Mouse (Mus musculus) heart, embryonic 13.5 days (tissue): ENCODE measurements around the gene Itga9. TPM values are rescaled to one million over a fixed set of nuclear protein-coding genes. Genes with fewer than 3 reads are reported as not detected.
A peak's percentile ranks its signal among the peaks of the same experiment; 100 is the strongest.

Experiments
- ATAC-seq: fragments of 200-750 bp; cut with Nextera tagmentation; 2 replicates; pipeline ENCODE4 v1.8.0; 2017; ENCODE audit warnings: moderate TSS enrichment; ENCODE audit not compliant: insufficient number of reproducible peaks, low FRiP score, low TSS enrichment; ENCODE audit errors: extremely low read depth
- H3K27ac ChIP-seq: fragments of 300-500 bp; sonication (generic); replicated peaks from 2 replicates; pipeline ENCODE4 v1.5.1; 2015; ENCODE audit warnings: moderate library complexity, mild to moderate bottlenecking, inconsistent platforms
- H3K27me3 ChIP-seq: fragments of 300-500 bp; sonication (generic); replicated peaks from 2 replicates; pipeline ENCODE4 v1.6.1; 2015; ENCODE audit warnings: mild to moderate bottlenecking, inconsistent platforms
- H3K36me3 ChIP-seq: fragments of 300-500 bp; sonication (generic); 2 replicates; pipeline ENCODE4 v1.6.1; 2015; ENCODE audit warnings: mild to moderate bottlenecking, inconsistent platforms
- H3K4me1 ChIP-seq: fragments of 300-500 bp; sonication (generic); 2 replicates; pipeline ENCODE4 v1.6.1; 2015; ENCODE audit warnings: inconsistent platforms
- H3K4me2 ChIP-seq: fragments of 300-500 bp; sonication (generic); 2 replicates; pipeline ENCODE4 v1.6.1; 2015; ENCODE audit warnings: inconsistent platforms, mild to moderate bottlenecking, moderate library complexity
- H3K4me3 ChIP-seq: fragments of 300-500 bp; sonication (generic); 2 replicates; pipeline ENCODE4 v1.5.1; 2015; ENCODE audit warnings: moderate library complexity, mild to moderate bottlenecking, inconsistent platforms
- H3K9ac ChIP-seq: fragments of 300-500 bp; sonication (generic); 2 replicates; pipeline ENCODE4 v1.6.1; 2015; ENCODE audit warnings: inconsistent platforms, mild to moderate bottlenecking, moderate library complexity
- H3K9me3 ChIP-seq: fragments of 300-500 bp; sonication (generic); 2 replicates; pipeline ENCODE4 v1.6.1; 2016; ENCODE audit warnings: inconsistent platforms
- WGBS: fragments of 180-500 bp; shearing (Covaris S2); methylation state at CpG from one replicate; pipeline ENCODE4 v1.1.7; 2015; ENCODE audit warnings: mixed read lengths; 5-methylcytosine and 5-hydroxymethylcytosine counted together
- polyA plus RNA-seq: library from polyadenylated mRNA; unstranded; fragments of >200 nt; fragmentation: Nextera tagmentation; extraction: Ambion mirVana; gene quantifications from 2 replicates; pipeline ENCODE4 v1.2.1, GENCODE M21; 2015

The Itga9 gene
- polyA plus RNA-seq, 1 experiment from 2014 or later = 6.5 TPM

- peak overlapping the region; percentile 86 for H3K4me2 ChIP-seq
- H3K4me1 ChIP-seq = peaks cover 72% of the 10 kb centered on the region
- H3K27ac ChIP-seq = peak overlapping the region; percentile 70; the same call in 1 of the 2 replicates
- peaks cover 40% of the 10 kb centered on the region for H3K27me3 ChIP-seq
- H3K4me3 ChIP-seq = peak overlapping the region; percentile 82
- no peaks in the 10 kb centered on the region for H3K9me3 ChIP-seq
- H3K9ac ChIP-seq = peak overlapping the region; percentile 94
- WGBS = 48% methylated on average over 16 of the region's 16 CpGs
- no peaks in the 10 kb centered on the region for H3K36me3 ChIP-seq
- ATAC-seq = no peak
These were observed 1.4 kb downstream of the Itga9 start for GRCm38 (mm10) chr9:118607701-118608401.

GRCm38 (mm10) chr9:118608556-118608955 lies 2.1 kb downstream of the Itga9 start:
- no peaks in the 10 kb centered on the region for H3K36me3 ChIP-seq
- 42% methylated on average over 4 of the region's 4 CpGs for WGBS
- no peak for ATAC-seq
- peaks cover 33% of the 10 kb centered on the region for H3K27me3 ChIP-seq
- H3K9me3 ChIP-seq = no peaks in the 10 kb centered on the region
- peak overlapping the region; percentile 82 for H3K4me3 ChIP-seq
- peak overlapping the region; percentile 66; the same call in 1 of the 2 replicates for H3K9ac ChIP-seq
- H3K4me1 ChIP-seq = peaks cover 72% of the 10 kb centered on the region
- peak overlapping the region; percentile 86 for H3K4me2 ChIP-seq
- no peak overlapping the region; the same call in 1 of the 2 replicates for H3K27ac ChIP-seq

DNA sequence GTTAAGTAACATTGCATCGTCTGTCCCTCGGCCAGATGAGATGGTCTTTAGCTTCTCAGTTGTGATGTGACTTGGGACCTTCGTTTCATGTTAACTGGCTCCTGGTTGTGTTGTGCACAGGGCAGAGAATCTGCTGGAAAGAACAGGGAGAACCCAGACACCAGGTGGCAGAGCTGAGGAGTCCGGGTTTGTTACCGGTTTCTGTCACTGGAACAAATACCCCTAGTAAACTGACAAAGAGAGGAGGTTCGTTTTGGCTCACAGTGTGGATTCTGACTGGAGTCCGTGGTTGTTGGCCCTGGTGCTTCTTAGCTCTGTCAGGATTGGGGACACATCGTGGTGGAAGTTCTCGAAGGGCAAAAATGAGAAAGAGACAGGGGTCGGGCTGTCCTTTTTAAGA lies 3.6 kb downstream of the Itga9 start:
- no peak for ATAC-seq
- Histone ChIP-seq H3K4me3 (no peak overlapping the region), H3K27ac (peak overlapping the region; percentile 36; the same call in 1 of the 2 replicates), H3K27me3 (peaks cover 22% of the 10 kb centered on the region), H3K4me1 (peaks cover 72% of the 10 kb centered on the region), H3K4me2 (peak overlapping the region; percentile 57), H3K36me3 (no peaks in the 10 kb centered on the region), H3K9me3 (no peaks in the 10 kb centered on the region), H3K9ac (no peak overlapping the region)
- WGBS = 52% methylated on average over 10 of the region's 10 CpGs

- H3K9ac ChIP-seq = peak overlapping the region; percentile 47; the same call in 1 of the 2 replicates
- peaks cover 61% of the 10 kb centered on the region for H3K4me1 ChIP-seq
- no peaks in the 10 kb centered on the region for H3K9me3 ChIP-seq
- H3K36me3 ChIP-seq = no peaks in the 10 kb centered on the region
- 27% methylated on average over 14 of the region's 14 CpGs for WGBS
- peak overlapping the region; percentile 25 for H3K4me3 ChIP-seq
- H3K27me3 ChIP-seq = peaks cover 19% of the 10 kb centered on the region
- peak overlapping the region; percentile 57 for H3K4me2 ChIP-seq
- peak overlapping the region; percentile 36 for H3K27ac ChIP-seq
- ATAC-seq = no peak
These were observed 4.6 kb downstream of the Itga9 start for GRCm38 (mm10) chr9:118611111-118611541.

DNA sequence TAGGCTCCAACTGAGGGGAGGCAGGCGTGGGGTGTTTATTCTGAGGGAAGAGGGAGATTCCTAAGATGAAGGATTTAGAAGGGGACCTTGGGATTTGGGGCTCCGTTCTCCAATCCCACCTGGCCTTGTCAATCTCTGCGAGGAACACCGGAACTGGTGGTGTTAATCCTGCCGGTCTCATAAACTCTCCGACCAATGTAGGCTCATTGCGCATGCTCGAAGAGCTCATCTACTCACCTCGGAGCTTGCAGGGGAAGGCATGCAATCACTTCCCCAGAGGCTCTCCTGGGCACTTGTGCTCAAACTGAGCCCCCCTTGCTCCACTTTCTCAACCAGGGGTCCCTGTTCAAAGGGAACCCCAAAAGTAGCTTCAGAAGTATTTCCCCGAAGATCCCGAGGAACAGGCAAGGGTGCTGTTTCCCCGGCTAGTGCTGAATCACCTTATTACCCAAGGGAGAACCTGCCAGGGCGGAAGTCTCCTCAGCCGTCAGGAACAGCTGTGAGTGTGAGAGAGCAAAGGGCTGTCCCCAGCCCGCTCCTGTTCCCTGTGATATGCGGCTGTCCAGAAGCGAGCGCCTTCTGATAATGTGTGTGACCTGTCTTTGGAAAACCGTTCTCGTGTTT lies 5.6 kb downstream of the Itga9 start:
- WGBS = 34% methylated on average over 20 of the region's 20 CpGs
- Histone ChIP-seq H3K4me2 (peak overlapping the region; percentile 57), H3K27me3 (peaks cover 19% of the 10 kb centered on the region), H3K27ac (no peak overlapping the region), H3K4me1 (peaks cover 59% of the 10 kb centered on the region), H3K9me3 (no peaks in the 10 kb centered on the region), H3K36me3 (no peaks in the 10 kb centered on the region), H3K4me3 (peak overlapping the region; percentile 14), H3K9ac (peak overlapping the region; percentile 47; the same call in 1 of the 2 replicates)
- ATAC-seq = no peak

GRCm38 (mm10) chr9:118617237-118617636 lies 10.7 kb downstream of the Itga9 start:
- no peak overlapping the region for H3K9ac ChIP-seq
- 74% methylated on average over 5 of the region's 5 CpGs for WGBS
- no peak overlapping the region for H3K4me2 ChIP-seq
- no peak overlapping the region for H3K27ac ChIP-seq
- H3K4me3 ChIP-seq = no peak overlapping the region
- H3K27me3 ChIP-seq = peaks cover 10% of the 10 kb centered on the region; the same call in 1 of the 2 replicates
- no peak for ATAC-seq
- no peaks in the 10 kb centered on the region for H3K9me3 ChIP-seq
- peaks cover 22% of the 10 kb centered on the region for H3K4me1 ChIP-seq
- no peaks in the 10 kb centered on the region for H3K36me3 ChIP-seq

- Histone ChIP-seq H3K36me3 (no peaks in the 10 kb centered on the region), H3K4me1 (peaks cover 19% of the 10 kb centered on the region), H3K9me3 (no peaks in the 10 kb centered on the region), H3K4me3 (no peak overlapping the region), H3K4me2 (no peak overlapping the region), H3K27me3 (peaks cover 10% of the 10 kb centered on the region; the same call in 1 of the 2 replicates), H3K9ac (no peak overlapping the region), H3K27ac (no peak overlapping the region)
- WGBS = 65% methylated on average over 3 of the region's 3 CpGs
- ATAC-seq = no peak
These were observed 12.3 kb downstream of the Itga9 start for GRCm38 (mm10) chr9:118618732-118619250.

- H3K36me3 ChIP-seq = no peaks in the 10 kb centered on the region
- no peak overlapping the region for H3K27ac ChIP-seq
- H3K9ac ChIP-seq = no peak overlapping the region
- H3K4me3 ChIP-seq = no peak overlapping the region
- H3K4me1 ChIP-seq = peaks cover 24% of the 10 kb centered on the region
- WGBS = 53% methylated on average over 4 of the region's 4 CpGs
- no peak overlapping the region for H3K4me2 ChIP-seq
- H3K9me3 ChIP-seq = no peaks in the 10 kb centered on the region
- peaks cover 7% of the 10 kb centered on the region; the same call in 1 of the 2 replicates for H3K27me3 ChIP-seq
- ATAC-seq = no peak
These were observed 14.3 kb downstream of the Itga9 start for GRCm38 (mm10) chr9:118620807-118621206.

DNA sequence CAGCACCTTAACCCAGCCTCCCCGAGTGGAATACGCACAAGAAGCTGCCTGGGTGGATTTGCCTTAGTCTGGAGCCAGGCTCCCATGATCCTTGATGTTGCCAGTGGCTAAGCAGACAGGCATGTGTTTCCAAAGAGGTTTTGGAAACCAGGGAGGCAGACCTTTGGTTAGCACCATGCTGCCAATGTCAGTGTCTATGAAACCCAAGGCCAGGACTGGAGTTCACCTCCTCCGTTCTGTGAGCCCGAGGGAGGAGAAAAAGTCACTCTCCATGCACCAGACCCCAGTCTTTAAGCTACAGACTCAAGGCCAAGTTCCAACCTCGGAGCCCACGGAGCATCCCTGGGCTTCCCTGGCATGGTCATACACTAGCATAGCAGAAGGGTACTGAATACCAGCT lies 15.2 kb downstream of the Itga9 start:
- no peak overlapping the region for H3K27ac ChIP-seq
- no peak overlapping the region for H3K4me2 ChIP-seq
- H3K9ac ChIP-seq = no peak overlapping the region
- ATAC-seq = no peak
- H3K9me3 ChIP-seq = no peaks in the 10 kb centered on the region
- H3K27me3 ChIP-seq = peaks cover 7% of the 10 kb centered on the region; the same call in 1 of the 2 replicates
- 0 out of 2 replicates have a peak, but pooled peaks cover 4% of the 10 kb centered on the region for H3K36me3 ChIP-seq
- H3K4me1 ChIP-seq = peaks cover 24% of the 10 kb centered on the region
- 80% methylated on average over 6 of the region's 6 CpGs for WGBS
- H3K4me3 ChIP-seq = no peak overlapping the region

DNA sequence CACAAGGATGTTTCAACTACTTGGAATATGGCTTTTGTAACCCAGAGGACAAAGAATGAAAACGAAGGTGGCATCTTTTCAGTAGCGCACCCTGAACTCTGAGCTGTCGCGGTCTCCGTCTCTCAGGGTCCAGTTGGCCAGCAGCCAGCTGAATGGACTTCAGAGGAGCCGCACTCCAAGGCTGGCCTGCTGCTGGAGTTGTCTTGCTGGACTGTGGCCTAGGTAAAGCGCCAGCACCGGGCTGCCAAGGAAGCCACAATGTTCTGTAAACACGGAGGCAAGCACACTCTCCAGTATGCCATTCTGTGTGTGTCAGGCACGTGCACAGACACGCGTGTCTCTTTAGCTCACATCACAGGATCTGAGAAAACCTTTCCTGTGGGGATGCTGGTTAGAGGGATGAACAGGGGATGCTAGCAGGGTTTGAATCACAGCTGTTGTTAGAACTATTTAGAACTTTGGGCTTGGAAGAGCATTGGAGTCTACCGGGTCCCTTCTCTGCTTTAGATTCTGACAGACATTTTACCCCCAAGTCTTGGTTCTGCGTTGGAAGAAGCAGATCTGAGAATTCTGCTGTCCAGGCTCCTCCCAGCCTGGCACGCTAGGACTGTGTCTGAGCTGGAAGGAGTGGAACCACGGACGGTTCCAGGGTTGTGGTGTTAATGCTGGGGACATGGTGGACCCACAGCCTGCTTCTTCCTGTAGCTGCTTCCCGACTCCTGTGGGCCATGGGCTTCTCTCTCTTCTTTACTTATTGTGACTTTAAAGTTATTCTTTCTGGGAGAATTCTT lies 16.1 kb downstream of the Itga9 start:
- Histone ChIP-seq H3K36me3 (peaks cover 13% of the 10 kb centered on the region), H3K9me3 (no peaks in the 10 kb centered on the region), H3K4me1 (peaks cover 24% of the 10 kb centered on the region), H3K4me2 (no peak overlapping the region), H3K9ac (no peak overlapping the region), H3K27me3 (peaks cover 7% of the 10 kb centered on the region; the same call in 1 of the 2 replicates), H3K27ac (no peak overlapping the region), H3K4me3 (no peak overlapping the region)
- 75% methylated on average over 18 of the region's 18 CpGs for WGBS
- no peak for ATAC-seq

DNA sequence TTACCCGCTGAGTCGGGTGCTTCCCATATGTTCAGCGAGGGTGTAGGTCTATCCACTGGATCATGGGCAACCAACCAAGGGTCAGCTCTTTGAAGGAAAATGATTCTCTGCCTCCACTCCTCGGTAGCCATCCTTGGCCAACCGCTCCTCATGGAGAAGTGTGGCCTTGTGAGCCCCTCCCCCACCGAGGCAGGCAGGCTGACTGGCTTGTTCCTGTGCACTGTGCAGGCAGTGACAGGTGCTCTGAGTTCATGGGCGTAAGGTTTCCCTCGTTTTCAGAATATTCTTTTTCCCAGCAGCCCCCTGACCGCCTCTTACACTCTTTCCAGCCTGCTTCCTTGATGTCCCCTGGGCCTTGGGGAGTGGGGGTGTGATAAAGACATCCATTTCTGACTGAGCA lies 17.0 kb downstream of the Itga9 start:
- Histone ChIP-seq H3K27ac (no peak overlapping the region), H3K4me3 (no peak overlapping the region), H3K4me1 (peaks cover 21% of the 10 kb centered on the region), H3K4me2 (no peak overlapping the region), H3K9ac (no peak overlapping the region), H3K27me3 (peaks cover 7% of the 10 kb centered on the region; the same call in 1 of the 2 replicates), H3K36me3 (peaks cover 22% of the 10 kb centered on the region), H3K9me3 (no peaks in the 10 kb centered on the region)
- ATAC-seq = no peak
- WGBS = 61% methylated on average over 9 of the region's 9 CpGs
